Mouse (Mus musculus): Measurements from ENCODE around the gene Ugt1a7c. TPM values are rescaled to one million over a fixed set of nuclear protein-coding genes. Genes with fewer than 3 reads are reported as not detected.

Gene Ugt1a7c
- polyA plus RNA-seq, 1 experiment: 96.6 TPM

DNA sequence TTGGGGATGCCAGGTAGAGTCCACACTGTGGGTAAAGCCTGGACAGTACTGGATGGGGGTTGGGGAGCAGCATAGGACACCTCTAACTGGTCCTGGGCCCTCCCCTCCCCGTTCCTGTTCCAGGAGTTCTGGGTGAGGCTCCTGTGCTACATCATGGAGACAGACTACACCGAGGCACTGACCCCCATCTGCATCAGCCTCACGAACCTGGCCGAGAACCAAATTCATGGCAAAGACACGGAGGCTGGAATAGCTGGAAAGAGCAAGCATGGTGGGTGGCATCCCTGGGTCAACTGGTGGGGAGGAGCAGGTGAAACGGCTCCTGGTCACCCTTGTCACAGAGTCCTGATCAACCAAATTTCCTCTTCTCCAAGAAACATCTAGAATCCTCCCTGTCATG, 143.9 kb downstream of the Ugt1a7c start:
- no peak for DNase-seq (ENCODE audit: low spot score)

- peak; percentile 34 for DNase-seq (ENCODE audit: low spot score)
Measured at GRCm38 (mm10) chr1:88240072-88240471, 145.2 kb downstream of the Ugt1a7c start.

DNA sequence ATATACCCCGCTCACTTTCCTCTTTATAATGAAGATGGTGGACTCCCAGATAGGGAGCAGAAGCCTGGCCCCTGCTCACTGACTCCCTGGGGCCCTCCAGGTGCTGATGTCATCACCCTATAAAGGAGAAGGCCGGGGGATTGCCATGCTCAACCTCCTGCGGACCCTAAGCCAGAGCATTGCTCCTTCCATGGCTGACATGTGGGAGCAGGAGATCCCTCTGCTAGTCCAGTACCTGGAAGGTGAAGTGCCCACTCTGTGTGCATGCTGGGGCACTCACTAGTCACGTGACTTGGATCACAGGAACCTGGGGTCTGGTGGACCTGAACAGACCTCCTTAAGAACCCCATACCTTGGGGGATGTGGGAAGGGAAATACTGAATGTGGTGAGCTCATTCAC, 145.7 kb downstream of the Ugt1a7c start:
- DNase-seq (ENCODE audit: low spot score): peak; percentile 43

GRCm38 (mm10) chr1:88243861-88244260, 149.0 kb downstream of the Ugt1a7c start:
- DNase-seq (ENCODE audit: low spot score): no peak

GRCm38 (mm10) chr1:88245881-88246280, 151.0 kb downstream of the Ugt1a7c start:
- no peak for DNase-seq (ENCODE audit: low spot score)

- DNase-seq (ENCODE audit: low spot score): no peak
Measured at GRCm38 (mm10) chr1:88246386-88246785, 151.5 kb downstream of the Ugt1a7c start.

- no peak for DNase-seq (ENCODE audit: low spot score)
Measured at GRCm38 (mm10) chr1:88247660-88248059, 152.8 kb downstream of the Ugt1a7c start.

GRCm38 (mm10) chr1:88248658-88249057, 153.8 kb downstream of the Ugt1a7c start:
- DNase-seq (ENCODE audit: low spot score): no peak

- DNase-seq (ENCODE audit: low spot score): no peak
Measured at GRCm38 (mm10) chr1:88249596-88249995, 154.7 kb downstream of the Ugt1a7c start.

GRCm38 (mm10) chr1:88250023-88250422, 155.2 kb downstream of the Ugt1a7c start:
- DNase-seq (ENCODE audit: low spot score): no peak

GRCm38 (mm10) chr1:88253106-88253505, 158.2 kb downstream of the Ugt1a7c start:
- no peak for DNase-seq (ENCODE audit: low spot score)

DNA sequence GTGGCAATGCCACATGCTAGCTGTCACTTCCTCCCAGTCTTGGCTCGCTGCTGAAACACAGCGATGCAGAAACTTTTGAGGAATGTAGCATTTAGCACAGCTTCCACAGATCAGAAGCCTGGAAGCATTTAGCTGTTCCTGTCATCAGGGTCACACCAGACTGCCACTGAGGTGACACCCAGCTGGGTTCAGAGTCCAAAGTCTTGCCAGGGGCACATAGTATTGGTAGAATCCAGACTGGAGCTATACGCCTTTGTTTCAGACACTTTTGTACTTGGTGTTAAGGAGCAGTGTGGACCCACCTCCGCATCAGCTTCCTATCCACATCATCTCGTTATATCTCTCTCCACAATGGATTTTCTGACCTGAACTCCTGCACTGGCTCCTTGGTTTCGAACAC, 158.7 kb downstream of the Ugt1a7c start:
- no peak for DNase-seq (ENCODE audit: low spot score)

DNA sequence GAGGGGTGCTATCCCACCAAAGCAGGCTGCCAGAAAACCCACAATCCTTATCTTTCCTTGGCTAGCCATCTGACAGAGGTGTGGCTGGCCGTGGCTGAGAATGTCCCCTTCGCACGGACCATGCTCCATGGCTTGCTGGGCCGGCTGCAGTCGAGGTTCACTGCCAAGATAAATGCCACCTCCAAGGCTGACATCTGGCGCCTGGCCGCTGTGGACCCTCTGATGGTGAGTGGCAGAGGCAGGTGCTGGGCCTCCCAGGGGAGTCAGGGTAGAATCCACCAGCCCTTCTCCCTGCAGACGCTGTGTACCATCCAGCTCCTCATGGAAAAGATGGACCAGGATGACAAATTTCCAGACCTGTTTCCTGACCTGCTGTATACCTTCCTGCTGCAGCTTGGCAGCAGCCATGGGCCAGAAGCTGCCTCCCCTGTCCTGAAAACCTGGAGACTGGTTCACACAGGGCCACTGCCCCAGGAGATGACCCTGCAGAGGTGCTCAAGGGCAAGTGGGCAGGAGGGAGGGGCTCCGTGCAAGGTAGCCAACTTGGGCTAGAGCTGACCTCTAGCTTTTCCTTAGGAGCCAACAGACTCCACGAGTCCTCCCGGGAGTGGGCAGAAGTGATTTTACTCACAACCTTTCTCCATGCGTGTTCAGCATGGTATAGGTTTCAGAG, 160.1 kb downstream of the Ugt1a7c start:
- DNase-seq (ENCODE audit: low spot score): no peak

- no peak for DNase-seq (ENCODE audit: low spot score)
Measured at GRCm38 (mm10) chr1:88255466-88255857, 160.6 kb downstream of the Ugt1a7c start.

DNA sequence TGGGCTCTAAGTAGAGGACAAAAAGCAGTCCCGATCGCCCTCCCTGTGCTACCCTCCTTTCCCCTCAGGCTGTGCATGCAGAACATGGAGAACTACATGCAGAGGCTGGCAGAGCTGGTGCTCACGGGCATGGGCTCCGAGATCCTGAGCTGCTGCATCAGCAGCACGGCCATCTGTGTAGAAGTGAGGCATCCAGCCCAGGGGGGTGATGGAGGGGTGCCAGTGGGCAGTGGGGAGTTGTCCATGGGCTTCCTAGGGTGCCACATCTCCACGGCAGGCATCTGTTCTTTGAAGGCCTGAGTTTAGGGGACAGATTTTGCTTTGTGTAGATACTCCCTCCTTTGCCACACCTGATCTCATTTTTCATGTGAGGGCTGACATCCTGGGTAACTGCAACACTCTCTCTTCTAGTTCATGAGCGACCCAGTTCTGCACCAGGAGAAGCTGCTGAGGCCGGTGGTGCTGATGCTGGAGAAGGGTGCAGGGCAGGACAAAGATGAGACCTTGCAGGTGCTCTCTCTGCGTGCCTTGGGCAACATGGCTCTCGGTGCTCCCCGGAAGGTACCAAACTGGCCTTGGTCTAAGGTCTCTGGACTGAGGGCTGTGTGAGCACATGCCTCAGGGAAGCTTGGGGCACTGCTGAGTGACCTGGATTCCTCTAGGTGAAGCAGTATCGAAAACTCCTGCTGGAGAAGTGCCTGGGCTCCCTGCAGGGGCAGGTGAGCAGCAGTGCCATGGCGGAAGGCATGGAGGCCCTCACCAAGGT, 161.3 kb downstream of the Ugt1a7c start:
- DNase-seq (ENCODE audit: low spot score): no peak

DNA sequence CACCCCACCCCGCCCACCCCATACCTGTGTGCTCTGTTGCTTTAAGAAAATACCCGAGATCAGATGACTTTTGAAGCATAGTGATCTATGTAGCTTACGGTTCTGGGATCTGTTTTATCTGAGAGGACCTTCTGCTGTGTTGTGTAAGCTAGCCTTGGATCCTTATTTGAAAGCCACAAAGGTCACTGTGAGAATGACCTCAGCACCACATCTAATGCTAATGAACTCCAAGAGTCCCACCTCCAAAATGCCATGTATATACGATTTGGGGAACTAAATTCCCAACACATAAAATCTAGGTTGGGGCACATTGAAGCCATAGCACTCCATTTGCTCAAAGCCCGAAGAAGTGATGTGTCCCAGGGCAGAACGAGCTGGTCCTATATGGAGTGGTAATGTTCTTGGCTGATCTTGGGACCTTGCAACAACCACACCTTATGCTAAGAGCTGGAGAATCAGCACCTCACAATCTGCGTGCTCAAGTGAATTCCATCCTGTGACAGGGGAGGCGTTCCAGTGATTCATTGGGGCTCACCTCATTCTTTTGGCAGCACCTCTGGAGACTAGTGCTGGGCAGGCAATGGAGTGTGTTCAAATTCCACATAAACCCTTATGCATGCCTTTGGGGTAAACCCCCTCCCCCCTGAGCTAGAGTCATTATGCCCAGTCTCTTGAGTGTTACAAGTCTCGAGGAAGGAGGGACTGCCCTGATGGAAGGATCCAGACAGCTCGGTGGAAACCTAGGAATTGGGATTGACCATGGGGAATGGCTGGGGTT, 162.2 kb downstream of the Ugt1a7c start:
- DNase-seq (ENCODE audit: low spot score): no peak

- DNase-seq (ENCODE audit: low spot score): no peak
Measured at GRCm38 (mm10) chr1:88257681-88258080, 162.8 kb downstream of the Ugt1a7c start.

DNA sequence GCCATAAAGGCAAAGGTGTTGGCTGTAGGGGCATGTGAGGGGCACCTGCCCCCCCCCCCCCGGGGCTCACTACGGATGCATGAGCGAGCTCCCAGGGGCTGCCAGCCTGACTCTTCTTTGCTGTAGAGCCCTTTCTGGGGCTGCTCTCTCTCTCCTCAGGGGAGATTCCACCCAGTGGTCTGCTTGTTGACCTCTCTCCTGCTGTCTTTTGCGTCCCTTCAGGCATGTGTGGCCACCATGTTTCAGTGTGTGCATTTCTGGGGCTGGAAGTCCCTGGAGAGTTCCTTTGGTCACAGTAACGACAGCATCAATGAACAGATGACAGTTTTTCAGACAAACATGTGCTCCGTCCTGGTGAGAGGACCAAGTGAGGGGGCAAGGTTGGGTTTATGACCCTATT, 163.5 kb downstream of the Ugt1a7c start:
- DNase-seq (ENCODE audit: low spot score): no peak

- DNase-seq (ENCODE audit: low spot score): no peak
Measured at GRCm38 (mm10) chr1:88258881-88259642, 164.2 kb downstream of the Ugt1a7c start.

DNA sequence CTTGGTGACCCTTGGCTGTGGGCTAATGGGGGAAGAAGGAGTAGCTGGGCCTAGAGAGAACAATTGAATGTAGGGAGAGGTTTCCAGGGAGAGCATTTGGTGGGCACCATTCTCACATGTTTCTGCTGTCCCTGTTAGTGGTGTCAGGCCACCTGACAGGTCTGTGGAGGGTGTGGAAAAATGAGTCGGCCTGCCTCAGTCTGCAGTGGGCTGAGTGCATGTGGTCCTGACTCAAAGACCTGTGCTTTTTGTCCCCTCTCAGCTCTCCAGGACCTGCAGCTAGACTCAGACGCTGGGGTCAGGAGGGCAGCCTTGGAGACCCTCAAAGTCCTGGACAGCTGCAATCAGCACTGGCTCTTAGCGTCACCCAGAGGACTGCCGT, 164.8 kb downstream of the Ugt1a7c start:
- DNase-seq (ENCODE audit: low spot score): no peak

- no peak for DNase-seq (ENCODE audit: low spot score)
Measured at GRCm38 (mm10) chr1:88260114-88260513, 165.3 kb downstream of the Ugt1a7c start.
